Mouse (Mus musculus) right cerebral cortex, postnatal 10 days (tissue): Measurements from ENCODE around the gene Mkrn2os.

Experiments
- DNase-seq, 2 experiments: peaks; one replicate each; pipeline ENCODE4 v3.0.0; 2021; ENCODE audit warnings: low spot score in 2 of 2

Mkrn2os gene

GRCm38 (mm10) chr6:115582328-115583115 lies 9.9 kb downstream of the Mkrn2os start:
- DNase-seq: no peak

DNA sequence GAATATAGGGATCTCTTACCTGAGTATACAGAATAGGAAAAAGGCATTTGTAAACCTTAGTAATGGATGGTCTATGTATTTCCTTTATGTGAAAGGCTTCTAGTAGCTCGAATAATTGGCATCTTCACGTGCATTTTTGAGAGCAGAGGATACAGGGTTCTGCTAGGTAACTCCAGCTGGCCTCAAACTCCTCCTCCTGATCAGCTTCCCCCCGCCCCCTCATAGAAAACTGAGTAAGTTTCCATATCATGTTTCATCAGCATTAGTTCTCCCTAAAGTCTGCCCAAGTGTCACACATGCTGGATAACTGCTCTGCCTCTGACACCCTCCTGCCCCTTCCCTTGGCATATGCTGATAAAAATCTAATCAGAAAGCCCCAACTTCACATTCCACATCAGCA lies 11.6 kb downstream of the Mkrn2os start:
- no peak for DNase-seq

DNA sequence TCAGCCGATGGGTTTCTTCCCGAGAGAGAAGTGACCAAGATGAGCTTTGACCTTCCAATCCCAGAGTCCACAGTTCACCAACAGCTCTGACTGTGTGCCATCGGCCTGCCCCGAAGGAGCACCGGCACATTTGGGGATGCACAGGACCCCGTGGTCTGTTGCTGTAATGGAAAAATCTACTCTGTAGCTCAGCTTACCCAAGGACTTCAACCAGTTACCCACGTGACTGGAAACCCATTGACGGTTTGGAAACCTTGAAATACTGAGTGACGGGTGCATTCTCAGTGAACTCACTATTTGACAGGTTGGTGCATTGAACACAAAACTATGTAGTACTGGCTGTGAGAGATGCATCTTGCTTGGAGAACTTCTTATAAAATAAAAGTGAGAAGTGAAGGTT lies 14.4 kb downstream of the Mkrn2os start:
- no peak for DNase-seq

GRCm38 (mm10) chr6:115577407-115577806 lies 15.0 kb downstream of the Mkrn2os start:
- DNase-seq: no peak

DNA sequence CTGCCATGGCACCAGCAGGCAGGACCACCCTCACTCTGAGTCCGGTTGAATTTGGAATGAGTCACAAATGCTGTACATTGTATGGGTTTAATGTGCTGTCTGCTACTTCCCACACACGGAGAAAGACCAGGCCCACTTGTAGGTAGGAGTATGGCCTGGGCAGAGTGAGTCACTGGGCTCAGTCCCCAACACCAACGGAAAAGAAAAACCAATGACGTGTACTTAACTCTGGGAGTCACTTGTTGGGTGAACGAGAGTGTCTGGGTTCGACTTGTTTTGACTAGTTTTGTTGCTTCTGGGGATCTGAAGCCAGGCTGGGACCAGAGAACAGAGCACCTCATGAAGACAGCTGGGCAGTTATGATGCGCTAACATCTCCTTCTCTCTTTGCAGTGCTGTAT lies 18.2 kb downstream of the Mkrn2os start:
- DNase-seq: no peak

GRCm38 (mm10) chr6:115565479-115566045 lies 26.8 kb downstream of the Mkrn2os start:
- DNase-seq: no peak

DNA sequence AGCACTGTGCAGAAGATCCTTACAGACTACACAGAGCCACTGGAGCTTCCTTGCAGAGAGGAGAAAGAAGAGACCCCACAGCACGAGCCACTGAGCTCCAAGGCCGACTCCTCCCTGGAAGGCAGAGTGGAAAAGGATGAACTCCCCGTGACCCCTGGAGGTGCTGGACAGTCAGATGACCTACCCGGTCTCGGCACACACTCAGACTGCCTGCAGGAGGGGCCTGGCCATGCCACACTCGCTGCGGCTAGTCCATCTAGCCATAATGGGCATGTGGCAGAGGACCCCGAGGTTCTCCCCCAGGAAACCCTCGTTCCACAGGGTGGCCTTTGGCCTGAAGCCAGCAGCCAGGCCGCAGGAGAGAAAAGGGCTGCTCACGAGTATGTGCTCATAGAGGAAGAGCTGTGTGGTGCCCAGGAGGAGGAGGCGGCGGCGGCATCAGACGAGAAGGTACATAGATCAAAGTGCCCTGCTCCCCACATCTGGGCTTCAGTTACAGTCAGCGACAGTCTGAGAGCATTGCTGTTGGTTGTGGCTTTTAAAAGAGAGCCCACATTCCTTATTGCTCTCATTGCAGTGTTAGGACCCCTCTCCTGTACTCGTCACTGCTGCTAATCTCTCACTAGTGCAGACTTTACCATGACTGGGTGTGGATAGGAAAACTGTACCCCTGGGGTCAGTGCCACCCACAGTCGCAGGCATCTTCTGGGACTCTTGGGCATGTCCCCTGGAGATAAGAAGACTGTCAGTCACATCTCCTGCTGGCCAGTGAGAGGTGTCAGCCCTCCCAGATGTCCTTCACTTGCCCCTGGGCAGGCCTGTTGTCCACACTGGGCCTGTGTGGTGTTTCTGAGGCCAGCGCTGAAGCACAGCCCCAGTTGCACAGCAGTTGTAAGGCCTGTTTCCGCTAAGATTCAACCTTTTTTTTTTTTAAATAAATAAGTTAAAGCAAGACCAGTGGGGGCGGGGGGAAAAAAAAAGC lies 32.4 kb downstream of the Mkrn2os start:
- DNase-seq: no peak

- DNase-seq: no peak
These were observed 34.2 kb downstream of the Mkrn2os start for GRCm38 (mm10) chr6:115558176-115558575.

DNA sequence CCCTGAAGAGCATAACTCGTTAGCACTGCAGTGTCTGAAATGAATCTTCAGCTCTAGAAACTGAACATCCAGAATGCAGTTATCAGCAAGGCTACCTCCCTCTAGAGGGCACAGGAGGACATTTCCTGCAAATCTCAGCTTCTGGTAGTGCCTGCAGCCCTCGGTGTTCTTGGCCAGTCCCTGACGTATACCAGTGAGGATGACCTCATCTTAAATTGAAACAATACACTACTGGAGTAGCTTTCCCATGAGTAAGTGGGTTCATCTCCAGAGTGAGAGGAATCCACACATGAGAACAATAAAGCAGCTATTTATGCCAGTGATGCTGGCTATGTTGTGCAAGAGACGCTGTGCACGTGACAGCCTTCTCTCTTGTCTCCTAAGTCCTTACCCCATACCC lies 36.9 kb downstream of the Mkrn2os start:
- no peak for DNase-seq

GRCm38 (mm10) chr6:115546276-115546675 lies 46.1 kb downstream of the Mkrn2os start:
- peak; percentile 52 to 57 for DNase-seq

GRCm38 (mm10) chr6:115544442-115544970 lies 47.9 kb downstream of the Mkrn2os start, which contains the start of gene Tsen2:
Gene Tsen2, plus strand, starts transcription at chr6:115544664.
- DNase-seq: peak; percentile 98

GRCm38 (mm10) chr6:115542341-115542740 lies 50.0 kb downstream of the Mkrn2os start:
- no peak for DNase-seq

GRCm38 (mm10) chr6:115541676-115542275 lies 50.6 kb downstream of the Mkrn2os start:
- DNase-seq: no peak

DNA sequence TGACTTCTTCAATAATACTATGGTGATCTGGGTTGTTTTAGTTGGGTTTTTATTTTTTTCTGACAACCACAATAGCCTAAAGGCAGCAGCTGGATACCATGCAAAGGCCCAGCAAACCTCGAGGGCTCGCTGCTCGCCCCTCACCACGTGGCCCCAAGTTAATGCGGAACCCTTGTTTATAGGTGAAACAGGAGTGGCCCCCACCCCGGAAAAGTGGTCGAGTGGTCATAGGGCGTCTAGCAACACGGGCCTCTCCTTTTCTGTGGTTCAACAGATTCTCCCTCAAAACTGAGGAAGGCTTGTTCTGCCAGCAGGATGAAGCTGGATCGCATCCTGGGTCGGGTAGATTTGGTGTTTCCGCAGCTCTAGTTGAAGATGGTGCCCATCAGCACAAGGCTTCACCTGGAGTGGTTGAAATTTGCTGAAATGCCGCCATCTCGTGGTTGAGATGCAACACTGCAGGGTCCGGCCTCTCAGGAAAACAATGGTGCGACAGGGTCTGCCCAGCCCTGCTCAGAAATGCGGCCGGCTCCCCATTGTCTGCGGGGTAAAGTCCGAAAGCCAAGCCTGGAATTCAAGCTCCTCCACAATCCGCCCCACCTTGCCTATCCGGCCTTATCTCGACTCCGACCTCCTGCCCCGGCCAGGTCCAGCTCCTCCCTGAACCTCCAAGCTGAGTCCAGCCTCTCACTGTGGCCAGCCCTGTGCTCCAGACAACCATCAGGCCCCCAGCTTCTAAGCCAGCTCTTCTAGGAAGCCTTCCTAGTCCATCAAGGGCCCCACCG lies 53.5 kb downstream of the Mkrn2os start:
- peak; percentile 86 to 88 for DNase-seq

- no peak for DNase-seq
These were observed 56.2 kb downstream of the Mkrn2os start for GRCm38 (mm10) chr6:115536169-115536568.

DNA sequence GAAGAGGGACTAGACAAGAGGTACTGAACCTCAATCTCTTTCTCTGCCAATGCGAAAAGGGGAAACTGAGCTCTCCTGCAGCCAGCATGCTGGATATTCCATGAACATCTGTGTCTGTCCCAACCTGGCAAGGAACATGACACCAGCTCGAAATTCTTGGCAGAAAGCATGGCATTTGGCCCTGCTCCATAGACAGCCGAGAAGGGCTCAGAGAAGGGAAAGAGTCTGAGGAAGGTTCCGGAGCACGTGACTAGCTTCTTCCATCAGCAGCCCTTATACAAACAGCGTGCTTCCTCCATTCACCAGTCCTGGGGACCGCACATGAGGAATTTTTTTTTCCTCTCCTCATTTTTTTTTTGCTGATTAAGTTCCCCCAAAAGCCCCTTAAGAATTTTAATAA lies 57.8 kb downstream of the Mkrn2os start:
- peak; percentile 45 to 48 for DNase-seq
